Mouse (Mus musculus) kidney, embryonic 14.5 days (tissue): ENCODE measurements around the gene Icmt. TPM values are rescaled to one million over a fixed set of nuclear protein-coding genes. Genes with fewer than 3 reads are reported as not detected.

Experiments used
- ATAC-seq: fragments of 200-750 bp; cut with Nextera tagmentation; 2 replicates; pipeline ENCODE4 v1.8.0; 2017; ENCODE audit warnings: moderate number of reproducible peaks, mild to moderate bottlenecking, moderate TSS enrichment, moderate library complexity; ENCODE audit not compliant: low FRiP score, low TSS enrichment
- H3K27ac ChIP-seq: fragments of 300-500 bp; sonication (generic); 2 replicates; pipeline ENCODE4 v1.5.1; 2014; ENCODE audit warnings: low read depth, mild to moderate bottlenecking, low read length, moderate library complexity, mixed read lengths
- H3K27me3 ChIP-seq: fragments of 300-500 bp; sonication (generic); 2 replicates; pipeline ENCODE4 v1.6.1; 2014; ENCODE audit warnings: mild to moderate bottlenecking, low read length; ENCODE audit not compliant: control insufficient read depth, insufficient read depth
- H3K36me3 ChIP-seq: fragments of 300-500 bp; sonication (generic); 2 replicates; pipeline ENCODE4 v1.6.1; 2014; ENCODE audit warnings: low read length, mixed read lengths; ENCODE audit not compliant: control insufficient read depth, insufficient read depth
- H3K4me1 ChIP-seq: fragments of 300-500 bp; sonication (generic); 2 replicates; pipeline ENCODE4 v1.6.1; 2014; ENCODE audit warnings: low read length, mixed read lengths; ENCODE audit not compliant: control insufficient read depth, insufficient read depth
- H3K4me2 ChIP-seq: fragments of 300-500 bp; sonication (generic); replicated peaks from 2 replicates; pipeline ENCODE4 v1.6.1; 2014; ENCODE audit warnings: low read depth, mild to moderate bottlenecking, low read length
- H3K4me3 ChIP-seq: fragments of 300-500 bp; sonication (generic); 2 replicates; pipeline ENCODE4 v1.5.1; 2014; ENCODE audit warnings: mild to moderate bottlenecking, low read length
- H3K9ac ChIP-seq: fragments of 300-500 bp; sonication (generic); 2 replicates; pipeline ENCODE4 v1.6.1; 2014; ENCODE audit warnings: low read depth, mild to moderate bottlenecking, low read length, moderate library complexity
- H3K9me3 ChIP-seq: fragments of 300-500 bp; sonication (generic); 2 replicates; pipeline ENCODE4 v1.6.1; 2016; ENCODE audit warnings: low read length; ENCODE audit not compliant: control insufficient read depth
- WGBS: fragments of 180-500 bp; shearing (Covaris S2); extraction: QIAGEN DNeasy Blood & Tissue Kit; methylation state at CpG from one replicate; pipeline ENCODE4 v1.1.7; 2014; 5-methylcytosine and 5-hydroxymethylcytosine counted together
- polyA plus RNA-seq: library from polyadenylated mRNA; unstranded; fragments of >200 nt; fragmentation: Nextera tagmentation; extraction: Ambion mirVana; gene quantifications from 2 replicates; pipeline ENCODE4 v1.2.1, GENCODE M21; 2014

Icmt gene
- polyA plus RNA-seq, 1 experiment from 2014 or later: 28.1 TPM

DNA sequence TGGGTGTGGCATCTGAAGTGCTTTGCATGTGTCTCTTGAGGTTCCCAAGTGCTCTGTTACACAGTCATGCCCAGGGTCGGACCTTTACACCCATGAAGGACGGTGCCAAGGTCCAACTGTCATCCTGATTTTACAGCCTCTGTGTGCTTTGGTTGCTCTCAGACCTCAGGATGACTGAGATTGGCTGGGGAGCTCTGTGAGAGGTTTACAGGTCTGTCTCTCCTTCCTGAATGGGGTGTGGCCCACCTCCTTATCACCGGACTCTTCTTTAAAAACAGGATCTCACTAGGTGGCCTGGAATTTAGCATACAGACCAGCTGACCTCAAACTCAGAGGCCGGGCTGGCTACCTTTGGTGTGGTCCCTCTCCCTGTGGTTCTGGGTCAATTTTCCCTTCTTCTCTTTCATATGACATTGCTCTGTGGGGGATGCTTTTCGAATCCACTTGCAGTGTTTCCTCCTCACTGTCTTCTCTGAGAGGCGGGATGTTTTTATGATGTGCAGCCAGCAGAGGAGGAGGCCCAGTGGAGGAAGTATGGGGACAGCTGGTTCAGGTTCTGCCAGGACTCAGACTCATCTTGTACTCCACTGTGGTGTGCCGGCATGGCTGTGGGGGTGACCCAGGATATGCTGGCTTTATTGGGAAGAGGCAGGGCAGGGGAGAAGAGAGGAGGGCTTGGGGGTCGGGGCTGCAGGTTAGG is 53.8 kb downstream of the Icmt start:
- H3K9ac ChIP-seq: no peak overlapping the region
- no peaks in the 10 kb centered on the region for H3K9me3 ChIP-seq
- no peak for ATAC-seq
- no peaks in the 10 kb centered on the region for H3K36me3 ChIP-seq
- no peak overlapping the region for H3K4me3 ChIP-seq
- 27% methylated on average over 8 of the region's 8 CpGs for WGBS
- no peak overlapping the region for H3K4me2 ChIP-seq
- H3K27me3 ChIP-seq: peaks cover 18% of the 10 kb centered on the region
- peaks cover 4% of the 10 kb centered on the region; the same call in 1 of the 2 replicates for H3K4me1 ChIP-seq
- no peak overlapping the region for H3K27ac ChIP-seq

DNA sequence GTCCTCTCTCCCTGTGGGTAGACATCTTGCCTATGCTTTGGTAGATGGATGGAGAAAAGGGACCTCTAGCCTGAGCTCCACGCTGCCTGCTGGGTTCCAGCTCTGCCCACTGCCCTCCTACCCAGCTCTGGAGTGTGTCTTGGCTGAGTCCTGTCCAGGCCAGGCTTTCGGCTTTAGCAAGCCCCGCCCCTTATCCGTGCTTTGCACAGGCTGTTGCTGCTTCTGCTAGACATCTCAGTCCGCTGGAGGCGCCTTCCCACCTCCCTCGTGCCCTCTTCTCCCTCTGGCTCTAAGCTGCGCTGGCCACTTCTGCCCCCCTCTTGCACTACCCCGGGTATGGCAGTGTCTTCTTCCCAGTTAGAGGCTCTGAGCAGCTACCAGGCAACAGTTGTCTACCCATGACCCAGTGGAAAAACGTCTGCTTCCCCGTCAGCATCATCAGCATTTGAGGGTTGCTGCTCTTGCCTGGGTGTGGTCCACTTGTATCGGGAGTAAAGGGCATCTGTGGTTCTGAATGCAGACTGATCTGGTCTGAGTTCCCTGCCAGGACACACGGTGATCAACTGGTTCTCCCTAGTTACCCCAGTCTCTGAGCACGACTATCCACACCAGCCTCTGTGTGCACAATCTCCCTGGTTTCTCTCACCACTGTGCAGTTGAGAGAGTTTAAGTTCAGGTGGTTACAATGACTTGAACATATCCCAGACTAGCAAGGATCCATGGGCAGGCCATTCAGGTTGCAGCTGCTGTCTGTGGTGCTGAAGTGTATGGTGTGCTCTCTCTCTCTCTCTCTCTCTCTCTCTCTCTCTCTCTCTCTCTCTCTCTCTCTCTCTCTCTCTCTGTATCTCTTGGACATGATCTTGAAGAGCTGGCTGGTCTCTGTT is 54.6 kb downstream of the Icmt start:
- peaks cover 18% of the 10 kb centered on the region for H3K27me3 ChIP-seq
- 15% methylated on average over 14 of the region's 14 CpGs for WGBS
- no peaks in the 10 kb centered on the region for H3K9me3 ChIP-seq
- no peak overlapping the region for H3K27ac ChIP-seq
- H3K4me3 ChIP-seq: no peak overlapping the region
- no peaks in the 10 kb centered on the region for H3K36me3 ChIP-seq
- H3K9ac ChIP-seq: no peak overlapping the region
- H3K4me2 ChIP-seq: no peak overlapping the region
- H3K4me1 ChIP-seq: peaks cover 4% of the 10 kb centered on the region; the same call in 1 of the 2 replicates
- ATAC-seq: no peak

DNA sequence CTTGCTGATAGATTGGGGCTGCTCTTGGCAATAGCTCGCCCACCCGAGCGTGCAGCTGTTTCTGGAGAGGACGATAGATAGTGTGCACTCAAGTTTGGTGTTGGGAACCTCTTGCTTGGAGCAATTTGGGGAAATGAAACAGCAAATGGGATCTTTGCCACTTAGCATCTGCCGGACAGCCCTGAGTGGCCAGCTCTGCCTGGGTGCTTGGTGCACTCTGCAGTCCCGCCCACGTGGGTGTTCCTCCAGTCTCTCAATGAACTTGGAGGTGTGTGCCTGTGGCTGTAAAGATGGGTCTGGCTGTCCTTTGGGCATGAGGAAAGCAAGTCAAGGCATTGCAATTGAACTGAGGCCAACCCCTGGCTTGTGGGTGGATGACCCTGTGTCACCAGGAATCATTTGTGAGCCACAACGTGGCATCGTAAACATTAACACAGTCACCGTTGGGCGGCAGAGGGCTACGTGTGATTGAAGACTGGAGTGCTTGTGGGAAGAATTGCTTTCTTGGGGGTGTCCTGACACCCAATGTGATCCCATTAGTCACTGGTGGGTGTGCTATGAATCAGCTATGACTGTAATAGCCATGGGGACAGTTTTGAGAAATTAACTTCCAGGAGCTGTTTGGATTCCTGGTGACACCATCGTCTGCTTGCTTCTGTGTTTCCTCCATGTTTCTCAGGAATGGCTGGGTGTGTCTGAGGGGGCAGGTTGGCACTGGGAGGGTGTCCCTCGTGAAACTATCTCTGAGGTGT is 57.0 kb downstream of the Icmt start:
- no peaks in the 10 kb centered on the region for H3K9me3 ChIP-seq
- no peak overlapping the region for H3K9ac ChIP-seq
- peaks cover 11% of the 10 kb centered on the region for H3K27me3 ChIP-seq
- no peak overlapping the region for H3K4me2 ChIP-seq
- H3K4me3 ChIP-seq: no peak overlapping the region
- ATAC-seq: no peak
- H3K4me1 ChIP-seq: peaks cover 4% of the 10 kb centered on the region; the same call in 1 of the 2 replicates
- H3K27ac ChIP-seq: no peak overlapping the region
- 61% methylated on average over 14 of the region's 14 CpGs for WGBS
- H3K36me3 ChIP-seq: no peaks in the 10 kb centered on the region

DNA sequence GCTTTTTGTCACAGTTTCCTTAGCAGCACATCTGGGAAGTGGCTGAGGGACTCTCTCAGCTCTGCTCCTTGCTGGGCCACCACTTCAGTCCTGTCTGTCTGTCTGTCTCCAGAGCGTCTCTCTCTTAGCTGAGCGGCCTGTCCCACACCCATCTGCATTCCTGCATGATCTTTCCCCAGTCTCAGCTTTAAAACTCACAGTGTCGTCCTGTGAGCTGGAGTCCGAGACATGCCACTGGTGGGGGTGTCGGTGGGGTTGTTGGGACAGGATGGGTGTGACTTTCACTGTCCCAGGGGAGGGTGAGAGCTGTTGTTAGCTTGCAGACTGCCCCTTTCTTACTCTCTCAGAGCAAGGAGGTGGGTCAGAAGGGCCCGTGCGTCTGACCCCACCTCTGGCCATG is 58.6 kb downstream of the Icmt start:
- H3K36me3 ChIP-seq: no peaks in the 10 kb centered on the region
- H3K27me3 ChIP-seq: peaks cover 17% of the 10 kb centered on the region
- 79% methylated on average over 7 of the region's 7 CpGs for WGBS
- H3K9ac ChIP-seq: no peak overlapping the region
- H3K9me3 ChIP-seq: no peaks in the 10 kb centered on the region
- ATAC-seq: no peak
- H3K4me2 ChIP-seq: no peak overlapping the region
- H3K4me1 ChIP-seq: peaks cover 3% of the 10 kb centered on the region; the same call in 1 of the 2 replicates
- no peak overlapping the region for H3K4me3 ChIP-seq
- no peak overlapping the region for H3K27ac ChIP-seq

Other genes with a start within 250 kb of the Icmt start
- 10.4 and 16.1 TPM in 2 replicates for gene Plekhg5, start 224.7 kb upstream of the Icmt start, polyA plus RNA-seq
- gene Tnfrsf25, start 181.3 kb upstream of the Icmt start, polyA plus RNA-seq: 0.57 and 1.9 TPM in 2 replicates
- 36.1 and 36.3 TPM in 2 replicates for gene Espn, start 144.9 kb upstream of the Icmt start, polyA plus RNA-seq
- gene Hes2, start 138.4 kb upstream of the Icmt start, polyA plus RNA-seq: not detected in 2 replicates
- gene Acot7, start 119.1 kb upstream of the Icmt start, polyA plus RNA-seq: 46.6 and 64.4 TPM in 2 replicates
- 7.5 and 9.1 TPM in 2 replicates for gene Gpr153, start 23.0 kb upstream of the Icmt start, polyA plus RNA-seq
- gene Hes3, start 5.6 kb upstream of the Icmt start, polyA plus RNA-seq: not detected in 2 replicates
- 1.1 TPM in 2 replicates for gene Rnf207, start 21.8 kb downstream of the Icmt start, polyA plus RNA-seq
- 475 and 692 TPM in 2 replicates for gene Rpl22, start 28.5 kb downstream of the Icmt start, polyA plus RNA-seq
- 0.03 and 0.04 TPM in 2 replicates for gene Chd5, start 41.4 kb downstream of the Icmt start, polyA plus RNA-seq
- 3.3 and 3.7 TPM in 2 replicates for gene Nphp4, start 179.5 kb downstream of the Icmt start, polyA plus RNA-seq
- gene Kcnab2, start 180.6 kb downstream of the Icmt start, polyA plus RNA-seq: 3.4 and 5.3 TPM in 2 replicates